Mouse (Mus musculus) liver, adult 2 months (tissue): ENCODE results near the gene Pak6.

Experiments used
- CTCF ChIP-seq: fragments of 200-500 bp; IDR thresholded peaks from 2 replicates; pipeline ENCODE4 v1.5.1; 2011; ENCODE audit warnings: low read depth, low read length, control low read depth
- POLR2A ChIP-seq: fragments of 200-500 bp; IDR thresholded peaks from 2 replicates; pipeline ENCODE4 v1.6.1; 2011; ENCODE audit warnings: low read length, control low read depth; ENCODE audit not compliant: insufficient read depth; ENCODE audit errors: extremely low read depth

GRCm38 (mm10) chr2:118618013-118618412 lies 45.1 kb upstream of the Pak6 start:
- TF ChIP-seq CTCF (no peak), POLR2A (no peak)
